Mouse (Mus musculus) midbrain, embryonic 15.5 days (tissue): ENCODE measurements around the gene Thegl. TPM values are rescaled to one million over a fixed set of nuclear protein-coding genes. Genes with fewer than 3 reads are reported as not detected.
A peak's percentile ranks its signal among the peaks of the same experiment; 100 is the strongest.
"Not testable (repeated sequence)": the region's sequence is repeated elsewhere in the genome, so short reads cannot be mapped to it uniquely, and the experiment has no call there.

ENCODE experiments used
- ATAC-seq: fragments of 200-750 bp; cut with Nextera tagmentation; replicated peaks from 2 replicates; pipeline ENCODE4 v1.8.0; 2017; ENCODE audit warnings: moderate TSS enrichment
- H3K27ac ChIP-seq: fragments of 300-500 bp; sonication (generic); 2 replicates; pipeline ENCODE4 v1.5.1; 2015; ENCODE audit warnings: mild to moderate bottlenecking, inconsistent platforms
- H3K27me3 ChIP-seq: fragments of 300-500 bp; sonication (generic); replicated peaks from 2 replicates; pipeline ENCODE4 v1.6.1; 2015; ENCODE audit warnings: inconsistent platforms
- H3K36me3 ChIP-seq: fragments of 300-500 bp; sonication (generic); replicated peaks from 2 replicates; pipeline ENCODE4 v1.6.1; 2015; ENCODE audit warnings: inconsistent platforms
- H3K4me1 ChIP-seq: fragments of 300-500 bp; sonication (generic); 2 replicates; pipeline ENCODE4 v1.6.1; 2015; ENCODE audit warnings: inconsistent platforms
- H3K4me2 ChIP-seq: fragments of 300-500 bp; sonication (generic); 2 replicates; pipeline ENCODE4 v1.6.1; 2015; ENCODE audit warnings: inconsistent platforms, mild to moderate bottlenecking, moderate library complexity
- H3K4me3 ChIP-seq: fragments of 300-500 bp; sonication (generic); 2 replicates; pipeline ENCODE4 v1.5.1; 2015; ENCODE audit warnings: mild to moderate bottlenecking, inconsistent platforms
- H3K9ac ChIP-seq: fragments of 300-500 bp; sonication (generic); 2 replicates; pipeline ENCODE4 v1.6.1; 2015; ENCODE audit warnings: mild to moderate bottlenecking, inconsistent platforms
- H3K9me3 ChIP-seq: fragments of 300-500 bp; sonication (generic); 2 replicates; pipeline ENCODE4 v1.6.1; 2016; ENCODE audit warnings: inconsistent platforms
- WGBS: fragments of 180-500 bp; shearing (Covaris S2); methylation state at CpG from one replicate; pipeline ENCODE4 v1.1.7; 2015; ENCODE audit warnings: mixed read lengths; 5-methylcytosine and 5-hydroxymethylcytosine counted together
- polyA plus RNA-seq: library from polyadenylated mRNA; unstranded; fragments of >200 nt; fragmentation: Nextera tagmentation; extraction: Ambion mirVana; gene quantifications from 2 replicates; pipeline ENCODE4 v1.2.1, GENCODE M21; 2015

The Thegl gene
- 0.72 and 0.85 TPM in 2 replicates for polyA plus RNA-seq

DNA sequence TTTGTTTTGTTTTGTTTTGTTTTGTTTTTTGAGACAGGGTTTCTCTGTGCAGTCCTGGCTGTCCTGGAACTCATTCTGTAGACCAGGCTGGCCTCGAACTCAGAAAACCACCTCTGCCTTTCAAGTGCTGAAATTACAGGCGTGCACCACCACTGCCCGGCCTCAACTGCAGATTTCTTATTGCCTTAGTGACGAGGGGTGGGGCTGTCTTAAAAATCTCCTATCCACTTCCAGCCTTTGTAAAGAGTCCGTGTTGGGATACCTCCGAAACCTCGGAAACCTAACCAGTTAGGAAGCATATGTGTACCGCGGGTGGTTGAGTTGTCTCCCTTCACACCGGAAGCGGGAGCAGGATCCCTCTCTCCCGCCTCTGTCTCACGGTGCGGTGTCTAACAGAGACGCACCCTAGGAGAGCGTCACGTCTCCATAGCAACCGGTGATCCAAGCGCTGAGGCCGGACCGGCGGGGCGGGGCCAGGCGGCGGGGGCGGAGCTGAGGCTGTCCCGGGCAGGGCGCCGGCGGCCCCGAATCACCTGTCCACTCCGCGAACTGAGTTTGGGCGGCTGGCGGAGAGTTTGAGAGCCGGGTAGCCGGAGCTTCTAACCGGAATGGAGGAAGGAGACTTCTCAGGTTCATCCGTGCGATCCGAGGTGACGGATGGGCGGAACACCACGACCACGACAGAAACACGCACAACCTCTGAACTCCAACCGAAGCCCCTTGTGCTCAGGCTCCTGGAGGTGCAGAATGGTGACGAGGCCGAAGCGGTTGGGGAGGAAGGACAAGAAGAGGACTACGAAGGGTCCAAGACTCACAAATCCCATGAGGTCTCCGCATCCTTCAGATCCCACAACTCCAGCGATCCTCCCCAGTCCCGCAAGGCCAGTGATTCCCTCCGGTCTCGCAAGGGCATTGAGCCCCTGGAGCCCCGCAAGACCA is at the start of gene Thegl:
Gene Thegl, plus strand, starts transcription at position 480 of the 939 bp plus-strand sequence.
- Histone ChIP-seq H3K4me1 (0 out of 2 replicates have a peak, but pooled peaks cover 4% of the 10 kb centered on the region), H3K4me2 (peak within 1 kb of the TSS; percentile 71), H3K27ac (no peak within 1 kb of the TSS), H3K4me3 (peak within 1 kb of the TSS; percentile 51), H3K27me3 (no peaks in the 10 kb centered on the region), H3K9ac (peak within 1 kb of the TSS; percentile 33), H3K9me3 (no peaks in the 10 kb centered on the region), H3K36me3 (no peaks in the 10 kb centered on the region)
- peak; percentile 99 for ATAC-seq
- WGBS, result 13% methylated on average over 57 of the region's 57 CpGs

DNA sequence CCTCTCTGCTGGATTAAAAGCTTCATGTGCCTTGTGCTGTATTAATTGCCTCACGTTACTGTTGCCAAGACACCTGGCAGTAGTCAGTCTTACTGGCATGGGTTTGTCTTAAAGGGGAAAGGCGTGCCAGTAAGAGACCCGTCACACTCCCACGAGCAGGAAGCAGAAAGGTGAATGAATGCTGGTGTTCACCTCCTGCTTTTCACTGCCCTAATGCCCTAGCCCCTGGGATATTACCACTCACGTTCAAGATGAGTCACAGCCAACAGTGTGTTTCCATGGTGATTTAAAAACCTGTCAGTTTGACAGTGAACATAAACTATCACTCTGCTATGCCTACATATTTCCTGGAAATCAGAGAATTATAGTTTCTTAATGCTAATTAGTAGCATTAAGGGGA is 46.6 kb upstream of the Thegl start:
- Histone ChIP-seq H3K4me2 (no peak overlapping the region), H3K4me3 (no peak overlapping the region), H3K27ac (no peak overlapping the region), H3K9ac (no peak overlapping the region), H3K4me1 (peaks cover 10% of the 10 kb centered on the region), H3K9me3 (no peaks in the 10 kb centered on the region), H3K27me3 (no peaks in the 10 kb centered on the region), H3K36me3 (peaks cover 27% of the 10 kb centered on the region)
- ATAC-seq, result no peak
- WGBS, result 80% methylated on average over 5 of the region's 5 CpGs

DNA sequence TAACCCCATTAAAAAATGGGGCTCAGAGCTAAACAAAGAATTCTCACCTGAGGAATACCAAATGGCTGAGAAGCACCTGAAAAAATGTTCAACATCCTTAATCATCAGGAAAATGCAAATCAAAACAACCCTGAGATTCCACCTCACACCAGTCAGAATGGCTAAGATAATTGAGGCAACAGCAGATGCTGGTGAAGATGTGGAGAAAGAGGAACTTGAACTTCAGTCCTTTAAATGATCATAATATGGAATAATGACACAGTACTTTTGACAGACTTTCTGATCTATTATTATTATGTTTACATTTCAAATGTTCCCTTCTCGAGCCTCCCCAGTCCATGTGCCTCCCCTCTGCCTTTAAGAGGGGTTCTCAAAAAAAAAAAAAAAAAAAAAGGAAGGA is 44.7 kb upstream of the Thegl start:
- H3K4me1 ChIP-seq, result peaks cover 18% of the 10 kb centered on the region
- ATAC-seq, H3K27me3 ChIP-seq, H3K4me3 ChIP-seq, H3K9me3 ChIP-seq, H3K27ac ChIP-seq, H3K9ac ChIP-seq, H3K4me2 ChIP-seq: not testable (repeated sequence)
- WGBS, result 87% methylated on average over 1 of the region's 1 CpGs
- H3K36me3 ChIP-seq, result peaks cover 24% of the 10 kb centered on the region

DNA sequence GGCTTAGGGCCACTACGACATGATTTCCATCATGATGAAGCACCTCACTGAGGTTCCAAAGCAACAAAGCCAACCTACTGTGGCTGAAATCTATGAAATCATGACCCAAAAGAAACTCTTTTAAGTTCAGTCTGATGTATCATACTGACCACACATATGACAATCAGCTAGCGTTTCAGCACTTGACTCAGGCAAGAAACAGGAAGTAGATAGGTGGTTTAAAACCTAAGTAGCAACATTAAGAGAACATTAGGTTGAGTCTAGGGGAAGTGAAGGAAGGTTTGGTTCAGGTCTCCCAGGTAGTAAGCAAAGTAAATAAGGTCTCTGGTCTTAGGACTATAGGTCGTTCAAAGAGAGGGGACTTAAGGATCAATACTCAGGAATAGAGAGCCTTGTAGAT is 42.3 kb upstream of the Thegl start:
- H3K9ac ChIP-seq, result 0 out of 2 replicates have a peak overlapping the region, but pooled peaks have one; percentile 83
- no peaks in the 10 kb centered on the region for H3K27me3 ChIP-seq
- WGBS, result 70% methylated on average over 3 of the region's 3 CpGs
- H3K4me1 ChIP-seq, result peaks cover 20% of the 10 kb centered on the region
- peaks cover 10% of the 10 kb centered on the region for H3K36me3 ChIP-seq
- no peaks in the 10 kb centered on the region for H3K9me3 ChIP-seq
- peak overlapping the region; percentile 81 for H3K4me2 ChIP-seq
- ATAC-seq, result no peak
- peak overlapping the region; percentile 99 for H3K4me3 ChIP-seq
- no peak overlapping the region for H3K27ac ChIP-seq

DNA sequence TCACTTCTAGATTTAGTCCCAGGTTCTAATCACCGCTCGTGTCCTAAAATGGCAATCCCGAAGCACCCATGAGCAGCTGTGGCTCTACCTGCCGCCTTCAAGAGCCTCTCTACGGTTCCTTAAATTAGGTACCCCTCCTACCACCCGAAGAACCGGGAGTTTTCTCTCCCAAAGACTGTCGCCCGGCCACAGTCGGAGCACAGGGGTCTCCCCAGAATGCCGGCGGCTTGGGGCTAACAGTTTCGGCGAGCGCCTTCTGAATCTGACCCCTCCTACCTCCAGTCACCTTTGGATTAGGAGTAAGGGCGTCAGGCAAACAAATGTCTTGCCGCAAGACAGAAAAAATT is 41.6 kb upstream of the Thegl start:
- H3K4me1 ChIP-seq, result peaks cover 20% of the 10 kb centered on the region
- H3K9me3 ChIP-seq, result no peaks in the 10 kb centered on the region
- peak overlapping the region; percentile 83 for H3K9ac ChIP-seq
- peaks cover 6% of the 10 kb centered on the region for H3K36me3 ChIP-seq
- H3K4me2 ChIP-seq, result peak overlapping the region; percentile 81
- WGBS, result 4% methylated on average over 17 of the region's 17 CpGs
- ATAC-seq, result no peak; the same call in 1 of the 2 replicates
- no peaks in the 10 kb centered on the region for H3K27me3 ChIP-seq
- H3K27ac ChIP-seq, result peak overlapping the region; percentile 92
- peak overlapping the region; percentile 99 for H3K4me3 ChIP-seq

DNA sequence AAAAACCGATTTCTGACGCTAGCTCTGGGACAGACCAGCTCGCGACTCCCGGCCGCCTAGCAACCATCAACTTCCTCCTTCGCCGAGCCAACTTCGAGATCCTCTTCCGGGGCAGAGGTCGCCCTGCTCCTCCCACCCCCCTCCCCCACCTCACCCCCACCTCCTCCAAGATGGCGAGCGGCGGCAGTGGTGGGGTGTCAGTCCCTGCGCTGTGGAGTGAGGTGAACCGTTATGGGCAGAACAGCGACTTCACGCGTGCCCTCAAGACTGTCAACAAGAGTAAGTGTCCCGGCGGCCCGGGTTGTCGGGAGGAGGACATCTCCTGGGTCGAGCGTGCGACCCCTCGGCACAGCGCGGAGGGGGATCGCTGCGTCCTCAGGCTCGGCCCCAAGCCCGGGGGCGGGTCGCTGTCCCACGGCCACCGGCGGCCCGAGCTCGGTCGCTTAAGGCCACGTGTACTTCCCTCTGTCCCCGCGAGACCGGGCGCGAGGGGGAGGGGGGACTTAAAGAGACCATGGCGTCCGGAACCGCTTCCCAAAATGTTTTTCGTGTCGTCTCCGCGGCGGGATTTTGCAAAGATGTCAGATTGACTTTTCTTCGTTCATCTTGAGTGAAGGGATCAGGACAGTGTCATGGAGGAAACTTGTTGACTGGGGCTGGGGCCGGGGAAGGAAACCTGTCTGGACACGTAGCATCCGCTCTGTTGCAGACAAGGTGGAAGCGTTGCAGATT is 41.1 kb upstream of the Thegl start, which contains the start of gene Srp72:
Gene Srp72, plus strand, starts transcription at position 130 of the 732 bp plus-strand sequence.
- peaks cover 10% of the 10 kb centered on the region; the same call in 1 of the 2 replicates for H3K36me3 ChIP-seq
- H3K27me3 ChIP-seq, result no peaks in the 10 kb centered on the region
- H3K4me3 ChIP-seq, result peak within 1 kb of the TSS; percentile 99
- peak within 1 kb of the TSS; percentile 81 for H3K4me2 ChIP-seq
- peak; percentile 95 for ATAC-seq
- no peaks in the 10 kb centered on the region for H3K9me3 ChIP-seq
- H3K4me1 ChIP-seq, result peaks cover 20% of the 10 kb centered on the region
- H3K27ac ChIP-seq, result peak within 1 kb of the TSS; percentile 92
- peak within 1 kb of the TSS; percentile 83 for H3K9ac ChIP-seq
- under 1% methylated on average over 60 of the region's 60 CpGs for WGBS

DNA sequence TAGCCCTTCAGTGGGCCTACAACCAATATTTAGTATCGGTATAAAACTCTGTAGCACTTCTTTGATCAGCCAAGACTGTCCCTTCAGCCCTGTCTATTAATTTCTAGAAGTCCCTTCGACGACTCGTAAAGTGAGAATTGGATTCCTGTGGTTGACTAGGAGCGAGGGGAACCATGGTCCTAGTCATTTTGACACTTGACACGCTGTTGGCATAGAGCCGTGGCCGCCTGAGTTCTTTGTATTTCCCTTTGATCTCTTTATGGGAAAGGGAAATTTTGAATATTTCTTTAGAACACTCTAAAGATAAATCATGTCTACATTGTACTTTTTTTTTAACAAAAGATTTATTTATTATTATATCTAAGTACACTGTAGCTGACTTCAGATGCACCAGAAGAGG is 40.1 kb upstream of the Thegl start:
- no peak for ATAC-seq
- no peaks in the 10 kb centered on the region for H3K27me3 ChIP-seq
- peak overlapping the region; percentile 99 for H3K4me3 ChIP-seq
- H3K9ac ChIP-seq, result peak overlapping the region; percentile 83
- no peak overlapping the region for H3K27ac ChIP-seq
- peak overlapping the region; percentile 56 for H3K4me2 ChIP-seq
- H3K4me1 ChIP-seq, result peaks cover 20% of the 10 kb centered on the region
- H3K9me3 ChIP-seq, result no peaks in the 10 kb centered on the region
- peaks cover 17% of the 10 kb centered on the region for H3K36me3 ChIP-seq
- WGBS, result 90% methylated on average over 8 of the region's 8 CpGs

DNA sequence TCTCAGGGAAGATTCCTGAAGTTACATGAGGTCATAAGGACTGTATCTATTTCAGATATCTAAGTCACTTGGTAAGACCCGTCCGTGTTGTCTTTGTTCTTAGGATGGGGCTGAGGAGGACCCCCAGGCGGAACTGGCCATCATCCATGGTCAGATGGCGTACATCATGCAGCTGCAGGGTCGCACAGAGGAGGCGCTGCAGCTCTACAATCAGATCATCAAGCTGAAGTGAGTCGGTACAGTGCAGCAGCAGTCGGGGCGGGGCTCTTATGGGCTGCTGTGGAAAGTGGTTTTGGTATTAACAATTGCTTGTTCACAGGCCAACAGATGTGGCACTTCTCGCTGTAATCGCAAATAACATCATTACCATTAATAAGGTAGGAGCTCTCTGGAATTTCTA is 31.8 kb upstream of the Thegl start:
- Histone ChIP-seq H3K27ac (no peak overlapping the region), H3K36me3 (peaks cover 63% of the 10 kb centered on the region), H3K4me3 (no peak overlapping the region), H3K4me2 (no peak overlapping the region), H3K9me3 (no peaks in the 10 kb centered on the region), H3K4me1 (no peaks in the 10 kb centered on the region), H3K27me3 (no peaks in the 10 kb centered on the region), H3K9ac (no peak overlapping the region)
- no peak for ATAC-seq
- 95% methylated on average over 11 of the region's 11 CpGs for WGBS

DNA sequence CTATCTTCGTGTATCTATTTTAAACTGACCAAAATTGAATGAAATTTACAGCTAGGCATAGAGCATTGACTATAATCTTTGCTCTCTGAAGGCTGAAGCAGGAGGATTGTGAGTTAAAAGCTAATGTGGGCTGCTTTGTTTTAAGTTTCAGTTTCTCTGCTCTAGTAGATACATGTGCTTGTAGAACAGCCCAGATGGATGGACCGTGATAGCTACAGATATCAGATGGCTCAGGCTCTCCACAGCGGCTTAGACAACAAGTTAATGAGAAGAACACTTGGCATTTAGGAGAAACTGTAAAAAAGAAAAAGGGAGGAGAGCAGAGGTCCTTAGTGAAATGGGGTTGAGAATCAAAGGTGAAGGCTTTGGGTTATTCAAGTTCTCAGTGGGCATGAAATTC is 25.0 kb upstream of the Thegl start:
- Histone ChIP-seq H3K9ac (no peak overlapping the region), H3K4me1 (no peaks in the 10 kb centered on the region), H3K4me3 (no peak overlapping the region), H3K36me3 (peaks cover 46% of the 10 kb centered on the region), H3K9me3 (no peaks in the 10 kb centered on the region), H3K4me2 (no peak overlapping the region), H3K27ac (no peak overlapping the region), H3K27me3 (no peaks in the 10 kb centered on the region)
- no peak for ATAC-seq
- WGBS, result 96% methylated on average over 3 of the region's 3 CpGs

DNA sequence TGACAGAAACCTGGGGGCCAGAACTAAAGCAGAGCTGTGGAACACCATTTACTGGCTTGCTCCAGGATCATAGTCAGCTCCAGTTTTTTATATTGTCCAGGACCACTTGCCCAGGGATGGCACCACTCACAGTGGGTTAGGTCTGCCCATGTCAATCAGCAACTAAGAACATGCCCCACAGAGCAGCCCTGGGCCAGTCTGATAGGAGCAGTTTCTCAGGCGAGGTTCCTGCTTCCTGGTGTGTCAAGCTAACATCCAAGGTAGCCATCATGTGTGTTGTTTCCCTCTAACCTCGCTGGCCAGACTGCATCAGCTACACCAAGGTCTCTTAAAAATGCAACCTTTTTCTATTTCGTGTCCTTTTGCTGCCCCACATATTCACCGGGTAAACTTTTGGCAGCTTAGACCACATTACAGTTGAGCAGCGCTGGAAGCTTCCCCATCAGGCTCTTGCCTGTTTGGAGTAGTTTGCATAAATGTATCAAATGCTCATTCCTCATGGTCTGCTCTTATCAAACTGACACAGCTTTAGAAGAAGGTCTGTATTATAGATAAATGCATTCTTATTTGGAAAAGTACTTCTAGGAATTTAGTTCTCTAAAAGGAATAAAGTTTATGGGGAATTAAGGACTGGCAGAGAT is 22.5 kb upstream of the Thegl start:
- no peak overlapping the region for H3K4me2 ChIP-seq
- no peak overlapping the region for H3K9ac ChIP-seq
- H3K4me3 ChIP-seq, result no peak overlapping the region
- peaks cover 48% of the 10 kb centered on the region for H3K36me3 ChIP-seq
- H3K27me3 ChIP-seq, result no peaks in the 10 kb centered on the region
- H3K27ac ChIP-seq, result no peak overlapping the region
- H3K9me3 ChIP-seq, result no peaks in the 10 kb centered on the region
- 95% methylated on average over 5 of the region's 5 CpGs for WGBS
- ATAC-seq, result no peak
- H3K4me1 ChIP-seq, result no peaks in the 10 kb centered on the region

DNA sequence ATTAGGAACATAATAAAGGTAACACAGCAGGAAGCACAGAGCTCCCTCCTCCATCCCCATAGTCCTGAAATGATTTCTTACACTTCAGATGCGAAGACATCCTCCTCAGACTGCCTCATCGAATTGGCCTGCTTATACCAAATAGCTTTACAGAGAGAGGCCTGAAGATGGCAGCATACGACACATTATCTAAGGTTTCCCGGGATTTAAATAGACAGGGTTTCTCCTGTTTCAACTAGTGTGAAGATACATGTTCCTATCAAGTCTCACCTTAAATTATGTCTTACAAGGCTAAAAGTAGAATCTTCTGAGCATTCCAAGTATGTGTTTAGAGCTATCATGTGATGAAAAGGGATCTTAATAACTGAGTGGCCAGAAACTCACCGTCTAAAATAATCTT is 17.4 kb upstream of the Thegl start:
- Histone ChIP-seq H3K27me3 (no peaks in the 10 kb centered on the region), H3K27ac (no peak overlapping the region), H3K4me3 (no peak overlapping the region), H3K4me2 (no peak overlapping the region), H3K4me1 (no peaks in the 10 kb centered on the region), H3K9ac (no peak overlapping the region), H3K9me3 (no peaks in the 10 kb centered on the region), H3K36me3 (peaks cover 28% of the 10 kb centered on the region; the same call in 1 of the 2 replicates)
- ATAC-seq, result peak; percentile 58; the same call in 1 of the 2 replicates
- 50% methylated on average over 5 of the region's 5 CpGs for WGBS

DNA sequence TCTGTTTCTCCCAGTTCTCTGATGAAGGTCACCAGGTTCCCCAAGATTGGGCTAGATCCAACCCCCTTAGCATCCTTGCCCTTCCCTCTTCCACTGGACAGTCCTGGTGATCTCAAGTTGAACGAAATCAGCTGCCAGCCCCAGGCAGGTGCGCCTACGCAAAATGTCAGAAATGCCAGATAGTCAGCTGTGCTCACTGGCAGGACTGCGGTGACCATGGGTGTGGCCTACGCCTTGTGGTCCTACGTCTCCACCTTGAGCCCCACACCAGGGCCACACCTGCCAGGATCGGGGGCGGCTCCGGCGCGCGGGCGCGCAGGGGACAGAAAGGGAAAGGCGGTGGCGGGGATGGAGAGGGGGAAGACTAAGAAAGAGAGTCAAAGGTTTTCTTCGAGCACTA is 14.6 kb upstream of the Thegl start:
- H3K27ac ChIP-seq, result no peak overlapping the region
- no peak overlapping the region for H3K4me2 ChIP-seq
- H3K9me3 ChIP-seq, result no peaks in the 10 kb centered on the region
- H3K9ac ChIP-seq, result no peak overlapping the region
- H3K36me3 ChIP-seq, result peaks cover 15% of the 10 kb centered on the region; the same call in 1 of the 2 replicates
- no peaks in the 10 kb centered on the region for H3K27me3 ChIP-seq
- H3K4me3 ChIP-seq, result no peak overlapping the region
- no peak for ATAC-seq
- WGBS, result 93% methylated on average over 17 of the region's 17 CpGs
- no peaks in the 10 kb centered on the region for H3K4me1 ChIP-seq
